In genomic region chr15:31022497-31022896, GRCm38 (mm10) we compare ENCODE assay signal across 11 mouse cellular contexts.
"Had no signal": no experiment of that assay in that cellular context is flagged by ENCODE, and none has a peak within 500 bp of the region (broad histone marks: within the 10 kb centered on the region; RNA-seq: fewer than 3 reads in every experiment).

No protein-coding gene starts in this region.

- ATAC-seq: liver, postnatal 0 days; lung, postnatal 0 days; midbrain, embryonic 13.5 days; midbrain, embryonic 15.5 days had no signal

- DNase-seq: liver, postnatal 0 days; lung, adult 2 months; lung, postnatal 14 days; lung, postnatal 36 days; right cerebral cortex, postnatal 25 days; thymus, adult 18-20 months; thymus, postnatal 14 days; thymus, postnatal 36 days had no signal
